ENCODE assay signal across 9 mouse cellular contexts in the genomic region with DNA sequence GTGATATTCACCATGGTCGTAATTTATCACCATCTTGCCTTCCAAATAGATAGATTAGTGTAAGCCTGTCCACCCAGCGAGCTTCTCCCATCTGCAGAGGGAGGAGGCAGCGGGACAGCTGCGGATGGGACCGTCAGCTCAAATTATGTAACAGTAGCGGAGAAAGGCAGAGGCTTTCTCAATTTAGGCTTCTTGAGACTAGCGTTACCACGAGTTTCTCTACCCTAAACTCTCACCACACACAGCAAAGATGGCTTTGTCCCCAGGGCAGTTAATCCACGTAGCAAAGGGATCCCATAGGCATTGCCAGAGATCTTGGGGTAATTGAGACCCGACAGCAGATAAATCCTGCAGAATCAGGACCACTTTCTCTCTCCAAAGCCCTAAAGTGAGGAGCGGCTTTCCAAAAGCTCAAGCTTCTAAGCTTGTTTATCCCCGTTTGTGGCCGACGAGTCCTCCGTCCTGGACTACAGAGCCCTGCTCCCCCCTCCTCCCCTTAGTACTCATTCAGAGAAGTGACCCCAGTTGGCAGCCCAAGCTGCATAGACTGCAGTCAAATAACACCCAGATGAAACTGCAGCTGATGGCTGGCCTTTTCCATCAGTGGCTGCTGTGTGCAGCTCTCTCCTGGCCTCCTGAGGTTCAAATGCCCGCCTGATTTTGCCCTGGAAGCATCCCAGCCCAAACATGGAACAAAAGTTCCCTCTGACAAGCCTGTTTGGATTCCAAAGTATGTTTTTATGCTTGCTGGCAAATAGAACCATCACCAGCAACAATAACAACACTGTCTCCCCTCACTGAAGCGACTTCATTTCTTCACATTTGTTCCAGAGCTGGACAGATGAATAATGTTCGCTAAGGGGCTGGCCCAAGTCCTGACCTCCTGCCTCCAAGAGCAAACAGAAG. TPM values are rescaled to one million over a fixed set of nuclear protein-coding genes. Genes with fewer than 3 reads are reported as not detected.
DNase-seq lines count a peak whose midpoint lies in the region; ATAC-seq and TF ChIP-seq lines count a peak whose summit lies in the region.
"Had no signal": no experiment of that assay in that cellular context is flagged by ENCODE, and none has a peak within 500 bp of the region (broad histone marks: within the 10 kb centered on the region; RNA-seq: fewer than 3 reads in every experiment).

No protein-coding gene starts in this region.

- H3K4me2 ChIP-seq in forebrain, embryonic 16.5 days (ENCODE audit: low read length): peak overlapping the region; percentile 22
- H3K4me2 ChIP-seq in midbrain, embryonic 11.5 days: peak overlapping the region; percentile 34
- H3K4me2 ChIP-seq in kidney, embryonic 14.5 days (replicated peaks; ENCODE audit: low read depth, low read length): no peak overlapping the region
- no peak overlapping the region for H3K4me2 ChIP-seq in liver, embryonic 11.5 days
- H3K4me2 ChIP-seq: limb, embryonic 12.5 days had no signal

- H3K9me3 ChIP-seq in MEL (replicated peaks; ENCODE audit: insufficient read depth, low read length): no peaks in the 10 kb centered on the region
- H3K9me3 ChIP-seq in forebrain, embryonic 16.5 days (ENCODE audit: control insufficient read depth, low read length): no peaks in the 10 kb centered on the region
- no peaks in the 10 kb centered on the region for H3K9me3 ChIP-seq in midbrain, embryonic 11.5 days (ENCODE audit: control insufficient read depth, low read length)
- H3K9me3 ChIP-seq in kidney, embryonic 14.5 days (ENCODE audit: control insufficient read depth, low read length): no peaks in the 10 kb centered on the region
- H3K9me3 ChIP-seq in liver, embryonic 11.5 days (ENCODE audit: control insufficient read depth, low read length): no peaks in the 10 kb centered on the region
- H3K9me3 ChIP-seq: limb, embryonic 12.5 days had no signal

- H3K36me3 ChIP-seq in MEL (ENCODE audit: control insufficient read depth in 1 of 2, insufficient read depth in 2 of 2, low read length in 2 of 2): no peaks in the 10 kb centered on the region
- H3K36me3 ChIP-seq in forebrain, embryonic 16.5 days (ENCODE audit: control insufficient read depth, insufficient read depth): no peaks in the 10 kb centered on the region
- no peaks in the 10 kb centered on the region for H3K36me3 ChIP-seq in midbrain, embryonic 11.5 days (ENCODE audit: control insufficient read depth, insufficient read depth, low read length)
- no peaks in the 10 kb centered on the region for H3K36me3 ChIP-seq in kidney, embryonic 14.5 days (ENCODE audit: control insufficient read depth, insufficient read depth, low read length)
- no peaks in the 10 kb centered on the region for H3K36me3 ChIP-seq in liver, embryonic 11.5 days (ENCODE audit: control insufficient read depth, insufficient read depth, low read length)
- H3K36me3 ChIP-seq: limb, embryonic 12.5 days had no signal

- 9% methylated on average over 18 of the region's 18 CpGs for WGBS in cerebellum, adult 2 months
- WGBS in forebrain, embryonic 16.5 days: 37% methylated on average over 18 of the region's 18 CpGs
- WGBS in midbrain, embryonic 11.5 days: 42% methylated on average over 18 of the region's 18 CpGs
- 58% methylated on average over 18 of the region's 18 CpGs for WGBS in kidney, embryonic 14.5 days
- whole genome bisulfite sequencing in liver, embryonic 11.5 days: 68% methylated on average over 18 of the region's 18 CpGs

- H3K4me3 ChIP-seq in MEL (ENCODE audit: control insufficient read depth in 1 of 2, insufficient read depth in 1 of 2, low read depth in 2 of 2, low read length in 2 of 2): peak overlapping the region in 1 of 2 experiments; percentile 37; a peak in 2 of 4 replicates
- peak overlapping the region; percentile 39 for H3K4me3 ChIP-seq in cerebellum, adult 2 months (replicated peaks; ENCODE audit: insufficient read depth, low read depth, low read length)
- no peak overlapping the region for H3K4me3 ChIP-seq in forebrain, embryonic 16.5 days (replicated peaks; ENCODE audit: low read length)
- no peak overlapping the region for H3K4me3 ChIP-seq in midbrain, embryonic 11.5 days (ENCODE audit: low read depth, low read length)
- H3K4me3 ChIP-seq in kidney, embryonic 14.5 days (ENCODE audit: low read length): no peak overlapping the region
- no peak overlapping the region for H3K4me3 ChIP-seq in liver, embryonic 11.5 days (ENCODE audit: low read depth, low read length)
- H3K4me3 ChIP-seq: limb, embryonic 12.5 days had no signal

- 0 out of 2 replicates have a peak overlapping the region, but pooled peaks have one; percentile 0 for H3K9ac ChIP-seq in MEL (ENCODE audit: control insufficient read depth, low read depth, low read length, poor library complexity, severe bottlenecking)
- peak overlapping the region; percentile 24 for H3K9ac ChIP-seq in forebrain, embryonic 16.5 days (replicated peaks; ENCODE audit: low read depth, low read length)
- peak overlapping the region; percentile 52 for H3K9ac ChIP-seq in midbrain, embryonic 11.5 days (ENCODE audit: low read length)
- no peak overlapping the region for H3K9ac ChIP-seq in kidney, embryonic 14.5 days (ENCODE audit: low read depth, low read length)
- H3K9ac ChIP-seq in liver, embryonic 11.5 days (ENCODE audit: low read depth, low read length): no peak overlapping the region
- H3K9ac ChIP-seq: limb, embryonic 12.5 days had no signal

- peak; percentile 66 for ATAC-seq in forebrain, embryonic 16.5 days
- peak; percentile 77 for ATAC-seq in midbrain, embryonic 11.5 days (ENCODE audit: low FRiP score)
- ATAC-seq in kidney, embryonic 14.5 days (ENCODE audit: low FRiP score, low TSS enrichment): no peak
- ATAC-seq in megakaryocyte progenitor cell, adult 5-6 weeks (replicated peaks; ENCODE audit: poor library complexity): no peak
- ATAC-seq in liver, embryonic 11.5 days (replicated peaks; ENCODE audit: low FRiP score): no peak

- TF ChIP-seq EP300 in MEL (IDR thresholded peaks at IDR 0.05; ENCODE audit: low read depth in 1 of 2, low read length in 2 of 2): no peak

- H3K27me3 ChIP-seq in MEL (ENCODE audit: control insufficient read depth in 1 of 2, insufficient read depth in 2 of 2, low read length in 2 of 2): no peaks in the 10 kb centered on the region
- no peaks in the 10 kb centered on the region for H3K27me3 ChIP-seq in cerebellum, adult 2 months (ENCODE audit: control insufficient read depth, insufficient read depth, low read length)
- no peaks in the 10 kb centered on the region for H3K27me3 ChIP-seq in forebrain, embryonic 16.5 days (replicated peaks; ENCODE audit: control insufficient read depth, insufficient read depth, low read length)
- no peaks in the 10 kb centered on the region for H3K27me3 ChIP-seq in midbrain, embryonic 11.5 days (ENCODE audit: control insufficient read depth, insufficient read depth, low read length)
- no peaks in the 10 kb centered on the region for H3K27me3 ChIP-seq in kidney, embryonic 14.5 days (ENCODE audit: control insufficient read depth, insufficient read depth, low read length)
- H3K27me3 ChIP-seq in liver, embryonic 11.5 days (replicated peaks; ENCODE audit: control insufficient read depth, insufficient read depth, low read length): no peaks in the 10 kb centered on the region
- H3K27me3 ChIP-seq: limb, embryonic 12.5 days had no signal

- H3K27ac ChIP-seq in MEL (ENCODE audit: control insufficient read depth, low read depth, low read length): no peak overlapping the region
- peak overlapping the region; percentile 68 for H3K27ac ChIP-seq in cerebellum, adult 2 months (ENCODE audit: insufficient read depth, low read length)
- peak overlapping the region; percentile 76 for H3K27ac ChIP-seq in forebrain, embryonic 16.5 days (ENCODE audit: low read length)
- H3K27ac ChIP-seq in midbrain, embryonic 11.5 days (ENCODE audit: low read depth, low read length): peak overlapping the region; percentile 45
- H3K27ac ChIP-seq in kidney, embryonic 14.5 days (ENCODE audit: low read depth, low read length): no peak overlapping the region
- H3K27ac ChIP-seq in liver, embryonic 11.5 days (ENCODE audit: low read depth, low read length): no peak overlapping the region
- H3K27ac ChIP-seq: limb, embryonic 12.5 days had no signal

- DNase-seq in MEL (ENCODE audit: low read depth, low spot score): peak; percentile 25
- peak; percentile 70 to 77 for DNase-seq in cerebellum, adult 2 months
- DNase-seq in midbrain, embryonic 11.5 days (ENCODE audit: low spot score, missing footprints): peak; percentile 92
- DNase-seq in adrenal gland, adult 8-10 months: no peak
- no peak for DNase-seq in liver, embryonic 11.5 days (ENCODE audit: low spot score)

- no peak for TF ChIP-seq CTCF in MEL (IDR thresholded peaks at IDR 0.05 in 2 of 3, conservative IDR thresholded peaks at IDR 0.05 in 1 of 3; ENCODE audit: control insufficient read depth in 1 of 3, insufficient read depth in 1 of 3, low read depth in 2 of 3, low read length in 3 of 3, poor library complexity in 1 of 3, severe bottlenecking in 1 of 3)
- TF ChIP-seq CTCF in cerebellum, adult 2 months (IDR thresholded peaks at IDR 0.05; ENCODE audit: borderline replicate concordance, insufficient read depth, low read depth, low read length): no peak

- TF ChIP-seq RAD21 in MEL (IDR thresholded peaks at IDR 0.05; ENCODE audit: low read depth, low read length): no peak

- no peaks in the 10 kb centered on the region; a peak in 1 of 4 replicates for H3K4me1 ChIP-seq in MEL (ENCODE audit: control insufficient read depth in 1 of 2, insufficient read depth in 2 of 2, low read length in 2 of 2)
- no peaks in the 10 kb centered on the region; the same call in 1 of the 2 replicates for H3K4me1 ChIP-seq in cerebellum, adult 2 months (ENCODE audit: control insufficient read depth, insufficient read depth, low read length)
- peaks cover 13% of the 10 kb centered on the region for H3K4me1 ChIP-seq in forebrain, embryonic 16.5 days (replicated peaks; ENCODE audit: control insufficient read depth, insufficient read depth, low read length)
- H3K4me1 ChIP-seq in midbrain, embryonic 11.5 days (ENCODE audit: control insufficient read depth, insufficient read depth, low read length): peaks cover 15% of the 10 kb centered on the region
- no peaks in the 10 kb centered on the region for H3K4me1 ChIP-seq in kidney, embryonic 14.5 days (ENCODE audit: control insufficient read depth, insufficient read depth, low read length)
- no peaks in the 10 kb centered on the region for H3K4me1 ChIP-seq in liver, embryonic 11.5 days (replicated peaks; ENCODE audit: control insufficient read depth, insufficient read depth, low read length)

- no peak for TF ChIP-seq POLR2A in MEL (IDR thresholded peaks at IDR 0.05; ENCODE audit: control insufficient read depth in 1 of 2, insufficient read depth in 1 of 2, low read depth in 1 of 2, low read length in 2 of 2, poor library complexity in 1 of 2)
- TF ChIP-seq POLR2A in cerebellum, adult 2 months (IDR thresholded peaks at IDR 0.05; ENCODE audit: borderline replicate concordance, insufficient read depth, low read length): peak; percentile 30; the same call in 1 of the 2 replicates

- H3K79me2 ChIP-seq in MEL (ENCODE audit: control insufficient read depth, insufficient read depth, low read length, poor library complexity): no peaks in the 10 kb centered on the region

RNA-seq across cellular contexts. Expression of a gene that starts 45.4 kb away (rescaled TPM):
- total RNA-seq in MEL (2012; rRNA removed): not detected in 2 replicates
- not detected for polyA plus RNA-seq in MEL (2012; ENCODE audit: insufficient read depth in 1 of 2, insufficient read length in 2 of 2, low read depth in 1 of 2, low replicate concordance in 2 of 2, missing spikeins in 1 of 2)
- polyA plus RNA-seq in cerebellum, adult 2 months (2012; rRNA removed): not detected in 2 replicates
- not detected in 2 replicates for polyA plus RNA-seq in forebrain, embryonic 16.5 days (2015; fragmentation: Nextera tagmentation; extraction: Ambion mirVana)
- polyA plus RNA-seq in midbrain, embryonic 11.5 days (2014; fragmentation: Nextera tagmentation; extraction: Ambion mirVana): not detected in 2 replicates
- not detected in 2 replicates for polyA plus RNA-seq in kidney, embryonic 14.5 days (2014; fragmentation: Nextera tagmentation; extraction: Ambion mirVana)
- total RNA-seq in megakaryocyte progenitor cell, adult 5-6 weeks (2015): not detected in 2 replicates
- total RNA-seq in megakaryocyte progenitor cell, adult 5-6 weeks (2017): not detected in 2 replicates
- not detected for total RNA-seq in adrenal gland, adult 8-10 months (2022)
- polyA plus RNA-seq in liver, embryonic 11.5 days (2014; fragmentation: Nextera tagmentation; extraction: Ambion mirVana): not detected in 2 replicates
- polyA plus RNA-seq: limb, embryonic 12.5 days had no signal

Comparison
In these comparisons a context has a peak if more than half of its experiments do, and no peak if none do; other contexts are left out.
1. DNase-seq: peak in MEL (single experiment), cerebellum, adult 2 months (2 of 2) and midbrain, embryonic 11.5 days (single experiment); none in adrenal gland, adult 8-10 months (single experiment) and liver, embryonic 11.5 days (single experiment).
2. H3K27ac ChIP-seq: peak in cerebellum, adult 2 months (single experiment), forebrain, embryonic 16.5 days (single experiment) and midbrain, embryonic 11.5 days (single experiment); none in MEL (single experiment), kidney, embryonic 14.5 days (single experiment) and liver, embryonic 11.5 days (single experiment).
3. H3K9ac ChIP-seq: peak in MEL (single experiment), forebrain, embryonic 16.5 days (single experiment) and midbrain, embryonic 11.5 days (single experiment); none in kidney, embryonic 14.5 days (single experiment) and liver, embryonic 11.5 days (single experiment).
4. ATAC-seq: peak in forebrain, embryonic 16.5 days (single experiment) and midbrain, embryonic 11.5 days (single experiment); none in kidney, embryonic 14.5 days (single experiment), megakaryocyte progenitor cell, adult 5-6 weeks (single experiment) and liver, embryonic 11.5 days (single experiment).
5. H3K4me2 ChIP-seq: peak in forebrain, embryonic 16.5 days (single experiment) and midbrain, embryonic 11.5 days (single experiment); none in kidney, embryonic 14.5 days (single experiment) and liver, embryonic 11.5 days (single experiment).